Mouse (Mus musculus): ENCODE data around the gene Ski. TPM values are rescaled to one million over a fixed set of nuclear protein-coding genes. Genes with fewer than 3 reads are reported as not detected.
A peak's percentile ranks its signal among the peaks of the same experiment; 100 is the strongest.

Ski gene
- polyA plus RNA-seq, 1 experiment from 2014 or later: 14.1 TPM

DNA sequence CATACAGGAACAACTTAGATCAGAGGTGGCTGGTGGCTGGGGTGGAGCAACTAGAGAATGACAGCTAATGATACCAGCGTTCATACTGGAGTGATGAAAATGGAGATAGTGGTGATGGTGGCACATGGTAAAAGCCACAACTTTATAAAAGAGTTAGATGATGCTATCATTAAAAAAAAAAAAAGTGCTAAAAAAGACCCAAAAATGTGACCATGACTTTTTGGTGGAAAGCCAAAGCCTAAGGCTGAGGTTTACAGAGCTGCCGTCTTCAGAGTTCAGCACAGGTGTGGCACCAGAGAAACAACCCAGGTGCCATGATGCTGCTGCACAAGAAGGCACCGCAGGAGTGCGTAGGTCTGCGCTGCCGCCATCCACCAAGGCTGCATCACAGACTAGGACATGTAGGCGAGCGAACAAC lies 53.5 kb downstream of the Ski start:
- H3K27ac ChIP-seq (ENCODE audit: low read depth, low read length): no peak overlapping the region
- H3K27me3 ChIP-seq (ENCODE audit: control insufficient read depth, insufficient read depth, low read length): no peaks in the 10 kb centered on the region
- H3K9me3 ChIP-seq (ENCODE audit: control insufficient read depth, low read length): no peaks in the 10 kb centered on the region
- DNase-seq (ENCODE audit: low spot score) (no peak), ATAC-seq (replicated peaks; ENCODE audit: low FRiP score) (no peak)
- no peak overlapping the region for H3K9ac ChIP-seq (ENCODE audit: low read length)
- H3K4me3 ChIP-seq (ENCODE audit: low read depth, low read length): no peak overlapping the region
- no peak overlapping the region for H3K4me2 ChIP-seq (ENCODE audit: low read depth, low read length, severe bottlenecking)
- H3K36me3 ChIP-seq (ENCODE audit: control insufficient read depth, insufficient read depth, low read length): no peaks in the 10 kb centered on the region
- WGBS: 98% methylated on average over 8 of the region's 8 CpGs
- H3K4me1 ChIP-seq (replicated peaks; ENCODE audit: control insufficient read depth, insufficient read depth, low read length): peaks cover 22% of the 10 kb centered on the region

DNA sequence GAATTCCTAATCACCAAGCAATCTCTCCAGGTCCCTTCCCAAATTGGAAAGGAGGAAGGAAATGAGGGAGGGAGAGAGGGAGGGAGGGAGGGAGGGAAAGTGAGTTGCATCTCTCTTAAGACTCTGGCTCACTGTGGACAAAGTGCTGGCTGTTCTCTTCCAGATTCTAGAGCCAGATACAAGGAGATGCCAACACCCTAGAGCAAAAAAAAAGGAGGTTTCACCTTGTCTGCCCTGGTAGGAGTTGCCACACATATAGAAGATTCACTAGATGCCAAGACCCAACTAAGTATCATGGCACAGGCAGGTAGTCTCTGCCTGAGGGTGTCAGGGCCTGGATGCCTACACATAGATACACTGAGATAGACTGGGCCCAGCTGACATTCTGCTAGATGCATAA lies 56.5 kb downstream of the Ski start:
- H3K4me1 ChIP-seq (replicated peaks; ENCODE audit: control insufficient read depth, insufficient read depth, low read length): peaks cover 9% of the 10 kb centered on the region
- H3K36me3 ChIP-seq (ENCODE audit: control insufficient read depth, insufficient read depth, low read length): no peaks in the 10 kb centered on the region
- DNase-seq (ENCODE audit: low spot score): no peak
- H3K9ac ChIP-seq (ENCODE audit: low read length): no peak overlapping the region
- H3K9me3 ChIP-seq (ENCODE audit: control insufficient read depth, low read length): no peaks in the 10 kb centered on the region
- no peak overlapping the region for H3K4me3 ChIP-seq (ENCODE audit: low read depth, low read length)
- no peak for ATAC-seq (replicated peaks; ENCODE audit: low FRiP score)
- no peaks in the 10 kb centered on the region for H3K27me3 ChIP-seq (ENCODE audit: control insufficient read depth, insufficient read depth, low read length)
- no peak overlapping the region for H3K27ac ChIP-seq (ENCODE audit: low read depth, low read length)
- H3K4me2 ChIP-seq (ENCODE audit: low read depth, low read length, severe bottlenecking): no peak overlapping the region

DNA sequence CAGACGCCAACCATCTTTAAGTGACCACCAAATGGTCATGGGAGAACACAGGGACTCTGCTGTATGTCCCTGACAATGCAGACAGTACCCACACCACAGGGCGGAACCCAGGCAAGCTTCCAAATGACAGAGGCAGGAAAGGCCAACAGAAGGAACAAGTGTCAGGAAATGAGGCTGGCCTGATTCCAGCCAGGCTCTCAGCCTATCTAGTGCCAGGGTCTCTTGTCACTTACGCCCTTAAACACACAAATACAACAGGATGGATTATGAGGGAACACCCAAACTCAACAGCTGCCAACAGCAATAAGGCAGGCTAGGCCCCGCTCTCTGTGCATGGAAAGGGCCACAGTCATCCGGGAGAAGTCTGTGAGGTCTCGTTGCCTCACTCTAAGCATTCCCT lies 57.8 kb downstream of the Ski start:
- Histone ChIP-seq H3K36me3 (ENCODE audit: control insufficient read depth, insufficient read depth, low read length) (no peaks in the 10 kb centered on the region), H3K4me3 (ENCODE audit: low read depth, low read length) (no peak overlapping the region), H3K27ac (ENCODE audit: low read depth, low read length) (no peak overlapping the region), H3K4me1 (replicated peaks; ENCODE audit: control insufficient read depth, insufficient read depth, low read length) (peaks cover 9% of the 10 kb centered on the region), H3K9me3 (ENCODE audit: control insufficient read depth, low read length) (no peaks in the 10 kb centered on the region), H3K27me3 (ENCODE audit: control insufficient read depth, insufficient read depth, low read length) (no peaks in the 10 kb centered on the region), H3K4me2 (ENCODE audit: low read depth, low read length, severe bottlenecking) (no peak overlapping the region), H3K9ac (ENCODE audit: low read length) (no peak overlapping the region)
- ATAC-seq (replicated peaks; ENCODE audit: low FRiP score) (no peak), DNase-seq (ENCODE audit: low spot score) (no peak)
- WGBS: 93% methylated on average over 6 of the region's 6 CpGs

DNA sequence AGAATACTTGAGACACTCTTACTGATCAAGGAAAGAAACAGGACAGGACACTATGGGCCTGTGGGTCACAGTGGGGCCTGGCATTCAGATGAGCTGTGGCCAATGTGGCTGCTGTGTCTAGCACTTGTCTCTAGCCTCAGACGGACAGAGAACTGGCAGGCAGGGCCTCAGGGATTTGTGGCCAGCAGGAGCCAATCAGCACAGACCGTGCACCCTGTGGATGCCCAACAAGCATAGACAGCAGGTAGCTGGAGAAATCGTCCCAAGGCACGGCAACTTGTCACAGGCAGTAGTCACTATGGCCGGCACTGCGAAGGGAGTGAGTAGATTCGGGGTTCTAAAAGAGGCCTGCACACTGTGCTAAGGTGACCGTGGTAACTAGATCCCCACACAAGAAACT lies 58.7 kb downstream of the Ski start:
- DNase-seq (ENCODE audit: low spot score): no peak
- Histone ChIP-seq H3K27ac (ENCODE audit: low read depth, low read length) (no peak overlapping the region), H3K4me1 (replicated peaks; ENCODE audit: control insufficient read depth, insufficient read depth, low read length) (peaks cover 9% of the 10 kb centered on the region), H3K4me2 (ENCODE audit: low read depth, low read length, severe bottlenecking) (no peak overlapping the region), H3K27me3 (ENCODE audit: control insufficient read depth, insufficient read depth, low read length) (no peaks in the 10 kb centered on the region), H3K4me3 (ENCODE audit: low read depth, low read length) (no peak overlapping the region), H3K9ac (ENCODE audit: low read length) (peak overlapping the region; percentile 37; the same call in 1 of the 2 replicates), H3K9me3 (ENCODE audit: control insufficient read depth, low read length) (no peaks in the 10 kb centered on the region), H3K36me3 (ENCODE audit: control insufficient read depth, insufficient read depth, low read length) (no peaks in the 10 kb centered on the region)
- no peak; the same call in 1 of the 2 replicates for ATAC-seq (replicated peaks; ENCODE audit: low FRiP score)
- 56% methylated on average over 8 of the region's 8 CpGs for WGBS

DNA sequence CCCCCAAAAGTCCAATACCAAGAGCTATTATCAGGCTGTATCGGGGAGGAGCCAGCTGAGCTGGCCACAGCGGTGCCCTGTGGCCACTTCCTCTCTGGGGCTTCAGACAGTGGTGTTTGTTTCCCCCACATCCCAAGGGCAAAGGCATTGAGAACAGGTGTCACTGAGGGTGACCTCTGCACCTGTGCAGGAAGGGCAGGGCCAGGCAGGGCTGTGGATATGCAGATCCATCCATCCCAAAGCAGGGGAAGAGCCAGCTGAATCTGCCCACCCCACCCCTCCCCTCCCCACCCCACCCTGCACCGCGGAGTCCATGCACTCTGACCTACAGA lies 59.1 kb downstream of the Ski start:
- 47% methylated on average over 4 of the region's 4 CpGs for WGBS
- Histone ChIP-seq H3K4me3 (ENCODE audit: low read depth, low read length) (no peak overlapping the region), H3K4me2 (ENCODE audit: low read depth, low read length, severe bottlenecking) (no peak overlapping the region), H3K36me3 (ENCODE audit: control insufficient read depth, insufficient read depth, low read length) (no peaks in the 10 kb centered on the region; the same call in 1 of the 2 replicates), H3K27ac (ENCODE audit: low read depth, low read length) (no peak overlapping the region), H3K9me3 (ENCODE audit: control insufficient read depth, low read length) (no peaks in the 10 kb centered on the region), H3K9ac (ENCODE audit: low read length) (no peak overlapping the region), H3K27me3 (ENCODE audit: control insufficient read depth, insufficient read depth, low read length) (no peaks in the 10 kb centered on the region), H3K4me1 (replicated peaks; ENCODE audit: control insufficient read depth, insufficient read depth, low read length) (peaks cover 9% of the 10 kb centered on the region)
- DNase-seq (ENCODE audit: low spot score) (no peak), ATAC-seq (replicated peaks; ENCODE audit: low FRiP score) (no peak)

DNA sequence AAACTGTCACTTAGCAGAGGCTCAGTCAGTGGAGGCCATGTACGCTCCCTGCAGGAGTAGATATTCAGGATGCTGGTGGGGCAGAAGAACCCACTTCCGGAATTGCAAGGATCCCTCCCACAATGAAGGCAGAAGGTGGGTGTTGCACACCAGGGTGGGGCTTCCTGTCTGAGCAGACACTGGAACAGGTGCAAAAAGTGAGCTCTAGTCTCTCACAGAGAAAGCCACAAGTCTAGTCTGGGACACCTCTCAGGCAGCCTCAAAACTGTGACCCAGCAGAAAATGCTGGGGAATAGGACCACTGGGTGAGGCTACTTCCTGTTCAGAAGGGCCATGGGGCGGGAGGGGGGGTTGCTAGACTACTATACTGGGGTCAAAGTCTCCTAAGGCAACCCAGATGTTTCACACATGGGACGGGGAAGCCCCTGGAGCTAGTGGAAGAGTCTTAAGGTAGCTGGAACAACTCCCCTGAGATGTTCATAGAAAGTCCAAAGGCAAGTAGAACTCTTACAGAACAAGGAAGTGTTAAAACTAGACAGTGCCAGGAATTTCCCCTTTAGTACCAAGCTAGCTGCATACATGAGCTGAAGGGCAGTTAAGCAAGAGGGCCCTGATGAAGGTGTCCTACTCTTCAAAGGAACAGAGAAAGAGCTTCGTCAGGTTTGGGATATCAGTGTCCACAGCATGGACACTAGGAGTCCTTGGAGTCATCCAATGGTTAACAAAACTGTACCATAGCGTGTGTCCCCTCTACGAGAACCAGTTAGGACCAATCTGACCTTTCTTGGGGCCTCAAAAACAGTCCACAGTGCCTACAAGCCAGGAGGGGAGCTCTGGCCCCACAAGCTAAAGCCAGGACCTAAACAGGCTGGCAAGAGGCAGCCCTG lies 59.7 kb downstream of the Ski start:
- Histone ChIP-seq H3K27me3 (ENCODE audit: control insufficient read depth, insufficient read depth, low read length) (no peaks in the 10 kb centered on the region), H3K27ac (ENCODE audit: low read depth, low read length) (no peak overlapping the region), H3K4me2 (ENCODE audit: low read depth, low read length, severe bottlenecking) (no peak overlapping the region), H3K9me3 (ENCODE audit: control insufficient read depth, low read length) (no peaks in the 10 kb centered on the region), H3K9ac (ENCODE audit: low read length) (no peak overlapping the region), H3K4me1 (replicated peaks; ENCODE audit: control insufficient read depth, insufficient read depth, low read length) (peaks cover 9% of the 10 kb centered on the region), H3K36me3 (ENCODE audit: control insufficient read depth, insufficient read depth, low read length) (no peaks in the 10 kb centered on the region; the same call in none of the 2 replicates), H3K4me3 (ENCODE audit: low read depth, low read length) (no peak overlapping the region)
- DNase-seq (ENCODE audit: low spot score) (no peak), ATAC-seq (replicated peaks; ENCODE audit: low FRiP score) (no peak)
- 79% methylated on average over 7 of the region's 7 CpGs for WGBS

DNA sequence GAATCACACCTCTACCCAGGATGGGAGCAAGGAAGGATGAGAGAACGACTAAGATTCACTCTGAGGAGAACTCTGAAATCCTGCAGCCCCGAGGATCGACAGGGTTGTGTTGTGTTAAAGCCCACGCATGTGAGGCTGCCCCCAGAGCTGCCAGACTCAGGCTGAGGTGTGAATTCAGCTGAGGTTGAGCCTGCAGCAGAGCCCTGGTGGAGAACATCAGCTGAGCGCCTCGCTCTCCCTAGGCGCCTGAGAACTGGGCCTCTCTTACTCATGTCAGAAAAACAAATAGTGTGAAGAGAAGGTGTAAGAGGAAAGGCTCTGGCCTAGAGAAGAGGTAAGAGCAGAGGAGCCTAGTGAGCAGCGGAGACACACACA lies 63.9 kb downstream of the Ski start:
- 90% methylated on average over 8 of the region's 8 CpGs for WGBS
- peaks cover 5% of the 10 kb centered on the region for H3K4me1 ChIP-seq (replicated peaks; ENCODE audit: control insufficient read depth, insufficient read depth, low read length)

DNA sequence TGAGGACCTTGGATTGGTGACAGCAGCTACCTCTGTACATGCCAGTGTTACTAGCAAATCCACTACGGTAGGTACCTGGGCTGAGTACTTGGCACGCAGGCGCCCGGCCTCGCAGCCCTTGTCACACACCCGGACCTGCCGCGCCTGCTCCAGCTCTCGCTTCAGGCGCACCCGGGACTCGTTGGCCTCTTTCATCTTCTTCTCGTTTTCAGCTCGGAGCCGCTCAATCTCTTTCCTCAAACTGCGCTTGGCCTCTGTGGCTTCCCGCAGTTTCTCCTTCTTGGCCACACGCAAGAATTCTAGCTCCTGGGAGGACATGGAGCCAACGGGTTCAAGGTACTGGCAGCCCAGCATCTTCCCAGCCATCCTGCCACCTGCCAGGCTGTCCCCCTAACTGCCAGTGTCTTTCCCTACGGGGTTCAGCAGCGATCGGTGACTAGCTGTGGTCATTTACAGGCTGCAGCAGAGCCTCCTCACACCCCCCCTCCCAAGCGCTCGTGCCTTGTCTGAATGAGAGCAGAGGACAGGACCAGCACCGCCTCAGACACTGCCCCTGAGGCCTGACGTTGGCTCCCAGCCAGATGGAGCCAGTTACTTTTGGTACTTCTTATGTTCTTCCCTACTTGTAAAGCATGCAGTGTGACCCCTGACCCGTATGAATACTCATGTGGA lies 64.4 kb downstream of the Ski start:
- Histone ChIP-seq H3K4me2 (ENCODE audit: low read depth, low read length, severe bottlenecking) (no peak overlapping the region), H3K27me3 (ENCODE audit: control insufficient read depth, insufficient read depth, low read length) (no peaks in the 10 kb centered on the region), H3K36me3 (ENCODE audit: control insufficient read depth, insufficient read depth, low read length) (peaks cover 3% of the 10 kb centered on the region), H3K27ac (ENCODE audit: low read depth, low read length) (no peak overlapping the region), H3K9me3 (ENCODE audit: control insufficient read depth, low read length) (no peaks in the 10 kb centered on the region), H3K4me1 (replicated peaks; ENCODE audit: control insufficient read depth, insufficient read depth, low read length) (no peaks in the 10 kb centered on the region; the same call in 1 of the 2 replicates), H3K9ac (ENCODE audit: low read length) (no peak overlapping the region), H3K4me3 (ENCODE audit: low read depth, low read length) (no peak overlapping the region)
- 92% methylated on average over 27 of the region's 27 CpGs for WGBS
- DNase-seq (ENCODE audit: low spot score) (no peak), ATAC-seq (replicated peaks; ENCODE audit: low FRiP score) (no peak)

More for the DNA sequence above, 63.9 kb downstream of the Ski start:
- Histone ChIP-seq H3K4me3 (ENCODE audit: low read depth, low read length) (no peak overlapping the region), H3K4me2 (ENCODE audit: low read depth, low read length, severe bottlenecking) (no peak overlapping the region), H3K27ac (ENCODE audit: low read depth, low read length) (no peak overlapping the region), H3K36me3 (ENCODE audit: control insufficient read depth, insufficient read depth, low read length) (peaks cover 3% of the 10 kb centered on the region), H3K27me3 (ENCODE audit: control insufficient read depth, insufficient read depth, low read length) (no peaks in the 10 kb centered on the region), H3K9ac (ENCODE audit: low read length) (no peak overlapping the region), H3K9me3 (ENCODE audit: control insufficient read depth, low read length) (no peaks in the 10 kb centered on the region)
- DNase-seq (ENCODE audit: low spot score) (no peak), ATAC-seq (replicated peaks; ENCODE audit: low FRiP score) (no peak)
